Mouse (Mus musculus): ENCODE measurements around the gene Gad1. TPM values are rescaled to one million over a fixed set of nuclear protein-coding genes. Genes with fewer than 3 reads are reported as not detected.

The Gad1 gene
- polyA plus RNA-seq (2012; rRNA removed) = 4.4 and 7.2 TPM in 2 replicates

- no peak for DNase-seq (ENCODE audit: low read depth in 1 of 2, low spot score in 2 of 2)
- Histone ChIP-seq H3K27ac (ENCODE audit: insufficient read depth, low read length) (no peak within 1 kb of the TSS), H3K27me3 (ENCODE audit: control insufficient read depth, insufficient read depth, low read length) (no peaks in the 10 kb centered on the region), H3K4me3 (ENCODE audit: extremely low read depth, insufficient read depth, insufficient read length) (no peak within 1 kb of the TSS), H3K4me1 (ENCODE audit: control insufficient read depth, insufficient read depth, insufficient read length) (peaks cover 11% of the 10 kb centered on the region), H3K36me3 (ENCODE audit: control insufficient read depth, insufficient read depth, low read length) (no peaks in the 10 kb centered on the region)
- 53% methylated on average over 4 of the region's 4 CpGs for WGBS
- TF ChIP-seq POLR2A (IDR thresholded peaks at IDR 0.05; ENCODE audit: low read depth, low read length) = no peak
- no peak for TF ChIP-seq CTCF (IDR thresholded peaks at IDR 0.05; ENCODE audit: extremely low read depth, insufficient read depth, insufficient read length, insufficient replicate concordance)
Measured at GRCm38 (mm10) chr2:70552772-70553171, at the start of gene Gad1. Gad1 (plus strand) TSS chr2:70553072.

DNA sequence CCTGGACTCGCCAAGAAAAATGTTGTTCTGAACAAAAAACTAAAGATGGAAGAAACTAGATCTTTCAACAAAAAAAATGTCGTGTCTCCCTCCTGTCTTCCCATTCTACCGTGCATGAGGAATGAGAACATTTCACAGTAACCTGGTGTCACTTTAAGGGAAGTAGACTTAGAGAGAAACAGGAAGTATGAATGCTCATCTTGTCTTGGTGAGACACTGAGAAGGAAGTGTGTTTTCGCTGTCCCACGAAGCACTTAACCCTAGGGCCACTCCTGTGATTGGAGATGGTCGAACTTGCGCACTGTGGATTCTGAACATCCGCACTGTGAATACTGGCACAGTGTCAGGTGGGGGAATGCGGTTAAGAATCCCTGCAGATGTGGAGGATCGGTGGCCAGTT lies 49.4 kb upstream of the Gad1 start:
- DNase-seq (ENCODE audit: low read depth in 1 of 2, low spot score in 2 of 2) = no peak
- TF ChIP-seq POLR2A (IDR thresholded peaks at IDR 0.05; ENCODE audit: low read depth, low read length) (no peak), CTCF (IDR thresholded peaks at IDR 0.05; ENCODE audit: extremely low read depth, insufficient read depth, insufficient read length, insufficient replicate concordance) (no peak)
- Histone ChIP-seq H3K27me3 (ENCODE audit: control insufficient read depth, insufficient read depth, low read length) (no peaks in the 10 kb centered on the region), H3K27ac (ENCODE audit: insufficient read depth, low read length) (no peak overlapping the region), H3K36me3 (ENCODE audit: control insufficient read depth, insufficient read depth, low read length) (no peaks in the 10 kb centered on the region), H3K4me3 (ENCODE audit: extremely low read depth, insufficient read depth, insufficient read length) (no peak overlapping the region), H3K4me1 (ENCODE audit: control insufficient read depth, insufficient read depth, insufficient read length) (peaks cover 2% of the 10 kb centered on the region; the same call in 1 of the 2 replicates)
- 55% methylated on average over 10 of the region's 10 CpGs for WGBS

GRCm38 (mm10) chr2:70505229-70505628 lies 47.6 kb upstream of the Gad1 start:
- Histone ChIP-seq H3K4me3 (ENCODE audit: extremely low read depth, insufficient read depth, insufficient read length) (no peak overlapping the region), H3K4me1 (ENCODE audit: control insufficient read depth, insufficient read depth, insufficient read length) (peaks cover 7% of the 10 kb centered on the region), H3K27ac (ENCODE audit: insufficient read depth, low read length) (no peak overlapping the region), H3K27me3 (ENCODE audit: control insufficient read depth, insufficient read depth, low read length) (peaks cover 7% of the 10 kb centered on the region), H3K36me3 (ENCODE audit: control insufficient read depth, insufficient read depth, low read length) (no peaks in the 10 kb centered on the region)
- DNase-seq (ENCODE audit: low read depth in 1 of 2, low spot score in 2 of 2) = no peak
- TF ChIP-seq CTCF (IDR thresholded peaks at IDR 0.05; ENCODE audit: extremely low read depth, insufficient read depth, insufficient read length, insufficient replicate concordance) (no peak), POLR2A (IDR thresholded peaks at IDR 0.05; ENCODE audit: low read depth, low read length) (no peak)
- 4% methylated on average over 1 of the region's 1 CpGs for WGBS

- H3K27me3 ChIP-seq (ENCODE audit: control insufficient read depth, insufficient read depth, low read length) = peaks cover 8% of the 10 kb centered on the region
- peak in 1 of 2 experiments; percentile 7 for DNase-seq (ENCODE audit: low read depth in 1 of 2, low spot score in 2 of 2)
- no peak overlapping the region for H3K27ac ChIP-seq (ENCODE audit: insufficient read depth, low read length)
- TF ChIP-seq POLR2A (IDR thresholded peaks at IDR 0.05; ENCODE audit: low read depth, low read length) (no peak), CTCF (IDR thresholded peaks at IDR 0.05; ENCODE audit: extremely low read depth, insufficient read depth, insufficient read length, insufficient replicate concordance) (no peak)
- peaks cover 7% of the 10 kb centered on the region for H3K4me1 ChIP-seq (ENCODE audit: control insufficient read depth, insufficient read depth, insufficient read length)
- WGBS = 11% methylated on average over 4 of the region's 4 CpGs
- no peaks in the 10 kb centered on the region for H3K36me3 ChIP-seq (ENCODE audit: control insufficient read depth, insufficient read depth, low read length)
- no peak overlapping the region for H3K4me3 ChIP-seq (ENCODE audit: extremely low read depth, insufficient read depth, insufficient read length)
Measured at GRCm38 (mm10) chr2:70505896-70506295, 47.0 kb upstream of the Gad1 start.

DNA sequence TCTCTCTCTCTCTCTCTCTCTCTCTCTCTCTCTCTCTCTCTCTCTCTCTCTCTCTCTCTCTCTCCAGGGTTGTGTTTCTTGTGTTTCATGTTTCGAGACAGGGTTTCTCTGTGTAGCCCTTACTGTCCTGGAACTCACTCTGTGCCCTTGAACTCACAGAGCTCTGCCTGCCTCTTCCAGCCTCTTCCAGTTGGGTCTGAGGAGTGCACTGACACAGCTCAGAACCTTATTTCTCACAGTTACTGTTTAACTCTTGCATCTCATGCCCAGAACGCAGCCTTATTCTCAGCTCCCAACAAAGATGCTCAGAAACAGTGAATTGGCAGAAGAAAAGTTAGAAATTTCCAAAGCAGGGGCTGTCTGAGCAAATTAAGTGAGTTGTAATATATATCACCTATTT lies 46.5 kb upstream of the Gad1 start:
- TF ChIP-seq POLR2A (IDR thresholded peaks at IDR 0.05; ENCODE audit: low read depth, low read length) (no peak), CTCF (IDR thresholded peaks at IDR 0.05; ENCODE audit: extremely low read depth, insufficient read depth, insufficient read length, insufficient replicate concordance) (no peak)
- Histone ChIP-seq H3K27me3 (ENCODE audit: control insufficient read depth, insufficient read depth, low read length) (peaks cover 8% of the 10 kb centered on the region), H3K4me1 (ENCODE audit: control insufficient read depth, insufficient read depth, insufficient read length) (peaks cover 7% of the 10 kb centered on the region), H3K27ac (ENCODE audit: insufficient read depth, low read length) (no peak overlapping the region), H3K4me3 (ENCODE audit: extremely low read depth, insufficient read depth, insufficient read length) (no peak overlapping the region), H3K36me3 (ENCODE audit: control insufficient read depth, insufficient read depth, low read length) (no peaks in the 10 kb centered on the region)
- 58% methylated on average over 2 of the region's 2 CpGs for WGBS
- DNase-seq (ENCODE audit: low read depth in 1 of 2, low spot score in 2 of 2) = no peak

DNA sequence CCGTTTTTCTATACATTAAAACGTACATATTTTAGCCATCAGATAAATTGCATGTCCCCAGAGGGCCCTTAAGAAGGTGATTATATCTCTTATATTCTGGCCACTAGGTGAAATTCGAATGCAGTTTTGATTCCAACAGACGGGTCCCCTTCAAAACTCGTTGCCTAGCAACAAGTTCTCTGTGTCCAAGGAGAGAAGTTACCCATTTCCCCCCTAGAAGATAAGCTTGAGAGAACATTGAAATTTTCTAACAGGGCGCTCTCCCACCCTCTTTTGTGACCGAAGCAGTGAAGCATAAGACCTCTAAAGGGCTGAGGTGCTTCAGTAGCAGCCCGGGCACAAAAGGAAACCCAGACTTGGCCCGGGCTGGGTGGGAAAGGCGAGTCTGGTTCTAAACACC lies 44.4 kb upstream of the Gad1 start, which contains the start of gene Erich2:
Gene Erich2, plus strand, starts transcription at position 324 of the 400 bp plus-strand sequence.
- H3K4me1 ChIP-seq (ENCODE audit: control insufficient read depth, insufficient read depth, insufficient read length) = peaks cover 7% of the 10 kb centered on the region
- peak within 1 kb of the TSS; percentile 24 for H3K4me3 ChIP-seq (ENCODE audit: extremely low read depth, insufficient read depth, insufficient read length)
- 26% methylated on average over 10 of the region's 10 CpGs for WGBS
- TF ChIP-seq CTCF (IDR thresholded peaks at IDR 0.05; ENCODE audit: extremely low read depth, insufficient read depth, insufficient read length, insufficient replicate concordance) = no peak
- TF ChIP-seq POLR2A (IDR thresholded peaks at IDR 0.05; ENCODE audit: low read depth, low read length) = no peak
- H3K27me3 ChIP-seq (ENCODE audit: control insufficient read depth, insufficient read depth, low read length) = peaks cover 8% of the 10 kb centered on the region
- no peak for DNase-seq (ENCODE audit: low read depth in 1 of 2, low spot score in 2 of 2)
- H3K27ac ChIP-seq (ENCODE audit: insufficient read depth, low read length) = no peak within 1 kb of the TSS
- no peaks in the 10 kb centered on the region for H3K36me3 ChIP-seq (ENCODE audit: control insufficient read depth, insufficient read depth, low read length)

GRCm38 (mm10) chr2:70509021-70509632 lies 43.7 kb upstream of the Gad1 start:
- no peak overlapping the region for H3K27ac ChIP-seq (ENCODE audit: insufficient read depth, low read length)
- peaks cover 7% of the 10 kb centered on the region for H3K4me1 ChIP-seq (ENCODE audit: control insufficient read depth, insufficient read depth, insufficient read length)
- TF ChIP-seq POLR2A (IDR thresholded peaks at IDR 0.05; ENCODE audit: low read depth, low read length) = no peak
- TF ChIP-seq CTCF (IDR thresholded peaks at IDR 0.05; ENCODE audit: extremely low read depth, insufficient read depth, insufficient read length, insufficient replicate concordance) = peak; percentile 11; the same call in 1 of the 2 replicates
- 2% methylated on average over 51 of the region's 56 CpGs for WGBS
- no peaks in the 10 kb centered on the region for H3K36me3 ChIP-seq (ENCODE audit: control insufficient read depth, insufficient read depth, low read length)
- peak in 1 of 2 experiments; percentile 16 for DNase-seq (ENCODE audit: low read depth in 1 of 2, low spot score in 2 of 2)
- peak overlapping the region; percentile 24 for H3K4me3 ChIP-seq (ENCODE audit: extremely low read depth, insufficient read depth, insufficient read length)
- peaks cover 8% of the 10 kb centered on the region for H3K27me3 ChIP-seq (ENCODE audit: control insufficient read depth, insufficient read depth, low read length)
